Mouse (Mus musculus): Measurements from ENCODE around the gene Hist1h3g. TPM values are rescaled to one million over a fixed set of nuclear protein-coding genes. Genes with fewer than 3 reads are reported as not detected.

The Hist1h3g gene
- polyA plus RNA-seq, 1 experiment from 2014 or later: 5.3 TPM

DNA sequence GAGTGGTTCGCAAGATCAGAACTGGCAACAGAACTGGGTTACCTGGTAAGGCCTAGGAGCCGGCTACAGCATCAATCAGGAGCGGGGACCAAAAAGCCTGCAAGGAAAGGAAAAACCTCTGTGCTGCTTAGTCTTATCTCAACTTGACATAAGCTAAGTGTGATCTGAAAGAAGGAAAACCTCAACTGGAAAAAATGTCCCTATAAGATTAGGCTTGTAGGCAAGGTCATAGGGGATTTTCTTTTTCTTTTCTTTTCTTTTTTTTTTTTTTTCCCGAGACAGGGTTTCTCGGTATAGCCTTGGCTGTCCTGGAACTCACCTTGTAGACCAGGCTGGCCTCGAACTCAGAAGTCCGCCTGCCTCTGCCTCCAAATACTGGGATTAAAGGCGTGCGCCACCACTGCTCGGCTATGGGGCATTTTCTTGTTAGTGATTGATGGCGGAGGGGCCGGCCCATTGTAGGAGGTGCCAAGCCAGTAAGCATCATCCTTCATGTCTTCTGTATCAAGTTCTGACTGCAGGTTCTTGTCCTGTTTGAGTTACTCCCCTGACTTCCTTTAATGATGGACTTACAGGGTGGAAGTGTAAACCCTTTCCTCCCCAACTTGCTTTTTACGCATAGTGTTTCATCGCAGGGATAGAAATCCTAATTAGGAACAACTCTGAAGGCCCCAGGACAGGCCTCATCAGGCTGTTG, 28.3 kb upstream of the Hist1h3g start:
- 22% methylated on average over 14 of the region's 14 CpGs for WGBS
- H3K4me1 ChIP-seq (ENCODE audit: control insufficient read depth, insufficient read depth, low read length): peaks cover 9% of the 10 kb centered on the region
- no peak overlapping the region for H3K4me3 ChIP-seq (ENCODE audit: low read depth, low read length)
- DNase-seq (ENCODE audit: low spot score): no peak
- H3K4me2 ChIP-seq (ENCODE audit: low read length): no peak overlapping the region
- no peaks in the 10 kb centered on the region for H3K27me3 ChIP-seq (replicated peaks; ENCODE audit: control insufficient read depth, insufficient read depth, low read length)
- no peak overlapping the region for H3K9ac ChIP-seq (ENCODE audit: low read length)
- no peaks in the 10 kb centered on the region for H3K9me3 ChIP-seq (replicated peaks; ENCODE audit: control insufficient read depth, low read length)
- no peak overlapping the region for H3K27ac ChIP-seq (ENCODE audit: low read depth, low read length)
- H3K36me3 ChIP-seq (ENCODE audit: control insufficient read depth, insufficient read depth, low read length): no peaks in the 10 kb centered on the region
- no peak for ATAC-seq

GRCm38 (mm10) chr13:23510127-23510526, 25.1 kb upstream of the Hist1h3g start:
- Histone ChIP-seq H3K4me2 (ENCODE audit: low read length) (no peak overlapping the region), H3K27me3 (replicated peaks; ENCODE audit: control insufficient read depth, insufficient read depth, low read length) (no peaks in the 10 kb centered on the region), H3K27ac (ENCODE audit: low read depth, low read length) (no peak overlapping the region), H3K4me3 (ENCODE audit: low read depth, low read length) (no peak overlapping the region), H3K9ac (ENCODE audit: low read length) (no peak overlapping the region), H3K36me3 (ENCODE audit: control insufficient read depth, insufficient read depth, low read length) (no peaks in the 10 kb centered on the region), H3K9me3 (replicated peaks; ENCODE audit: control insufficient read depth, low read length) (no peaks in the 10 kb centered on the region), H3K4me1 (ENCODE audit: control insufficient read depth, insufficient read depth, low read length) (peaks cover 8% of the 10 kb centered on the region)
- ATAC-seq: no peak
- no peak for DNase-seq (ENCODE audit: low spot score)
- WGBS: 33% methylated on average over 1 of the region's 1 CpGs

DNA sequence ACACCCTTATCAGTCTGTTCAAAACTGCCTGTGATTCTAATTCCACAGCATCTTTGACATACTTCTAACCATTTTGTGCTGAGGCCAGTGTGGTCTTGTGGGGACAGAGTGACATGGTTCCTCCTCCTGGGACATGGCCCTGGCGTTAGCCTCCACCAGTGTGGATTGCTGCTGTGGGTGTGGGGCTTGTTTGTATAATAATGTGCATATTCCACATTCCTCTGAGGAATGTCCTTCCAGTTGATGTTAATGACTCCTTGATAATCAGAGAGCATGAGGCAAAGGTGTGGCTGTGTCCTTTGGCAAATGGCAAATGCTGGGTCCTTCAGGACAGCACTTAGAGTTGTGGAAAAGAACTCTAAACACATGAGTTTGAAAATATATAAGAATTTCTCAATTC, 21.7 kb upstream of the Hist1h3g start:
- WGBS: 89% methylated on average over 1 of the region's 1 CpGs
- no peaks in the 10 kb centered on the region for H3K36me3 ChIP-seq (ENCODE audit: control insufficient read depth, insufficient read depth, low read length)
- no peak overlapping the region for H3K27ac ChIP-seq (ENCODE audit: low read depth, low read length)
- H3K4me3 ChIP-seq (ENCODE audit: low read depth, low read length): no peak overlapping the region
- H3K9me3 ChIP-seq (replicated peaks; ENCODE audit: control insufficient read depth, low read length): no peaks in the 10 kb centered on the region
- H3K4me1 ChIP-seq (ENCODE audit: control insufficient read depth, insufficient read depth, low read length): no peaks in the 10 kb centered on the region
- DNase-seq (ENCODE audit: low spot score) (no peak), ATAC-seq (no peak)
- H3K4me2 ChIP-seq (ENCODE audit: low read length): no peak overlapping the region
- no peak overlapping the region for H3K9ac ChIP-seq (ENCODE audit: low read length)
- no peaks in the 10 kb centered on the region for H3K27me3 ChIP-seq (replicated peaks; ENCODE audit: control insufficient read depth, insufficient read depth, low read length)

GRCm38 (mm10) chr13:23515281-23515680, 19.9 kb upstream of the Hist1h3g start:
- no peak for DNase-seq (ENCODE audit: low spot score)
- 77% methylated on average over 5 of the region's 5 CpGs for WGBS

GRCm38 (mm10) chr13:23515826-23516620, 19.2 kb upstream of the Hist1h3g start:
- Histone ChIP-seq H3K36me3 (ENCODE audit: control insufficient read depth, insufficient read depth, low read length) (no peaks in the 10 kb centered on the region), H3K9me3 (replicated peaks; ENCODE audit: control insufficient read depth, low read length) (no peaks in the 10 kb centered on the region), H3K9ac (ENCODE audit: low read length) (peak overlapping the region; percentile 46; the same call in 1 of the 2 replicates), H3K4me1 (ENCODE audit: control insufficient read depth, insufficient read depth, low read length) (no peaks in the 10 kb centered on the region), H3K27me3 (replicated peaks; ENCODE audit: control insufficient read depth, insufficient read depth, low read length) (no peaks in the 10 kb centered on the region), H3K27ac (ENCODE audit: low read depth, low read length) (no peak overlapping the region), H3K4me2 (ENCODE audit: low read length) (peak overlapping the region; percentile 78), H3K4me3 (ENCODE audit: low read depth, low read length) (peak overlapping the region; percentile 43)
- no peak for DNase-seq (ENCODE audit: low spot score)
- no peak for ATAC-seq
- WGBS: 55% methylated on average over 15 of the region's 15 CpGs

More at GRCm38 (mm10) chr13:23515281-23515680, 19.9 kb upstream of the Hist1h3g start:
- Histone ChIP-seq H3K36me3 (ENCODE audit: control insufficient read depth, insufficient read depth, low read length) (no peaks in the 10 kb centered on the region), H3K27ac (ENCODE audit: low read depth, low read length) (no peak overlapping the region), H3K4me3 (ENCODE audit: low read depth, low read length) (no peak overlapping the region), H3K4me2 (ENCODE audit: low read length) (no peak overlapping the region), H3K9me3 (replicated peaks; ENCODE audit: control insufficient read depth, low read length) (no peaks in the 10 kb centered on the region), H3K4me1 (ENCODE audit: control insufficient read depth, insufficient read depth, low read length) (no peaks in the 10 kb centered on the region), H3K9ac (ENCODE audit: low read length) (no peak overlapping the region), H3K27me3 (replicated peaks; ENCODE audit: control insufficient read depth, insufficient read depth, low read length) (no peaks in the 10 kb centered on the region)
- ATAC-seq: no peak

- Histone ChIP-seq H3K4me3 (ENCODE audit: low read depth, low read length) (peak overlapping the region; percentile 43), H3K4me1 (ENCODE audit: control insufficient read depth, insufficient read depth, low read length) (no peaks in the 10 kb centered on the region), H3K4me2 (ENCODE audit: low read length) (peak overlapping the region; percentile 78), H3K27ac (ENCODE audit: low read depth, low read length) (no peak overlapping the region), H3K9ac (ENCODE audit: low read length) (peak overlapping the region; percentile 49; the same call in 1 of the 2 replicates), H3K36me3 (ENCODE audit: control insufficient read depth, insufficient read depth, low read length) (no peaks in the 10 kb centered on the region), H3K9me3 (replicated peaks; ENCODE audit: control insufficient read depth, low read length) (no peaks in the 10 kb centered on the region), H3K27me3 (replicated peaks; ENCODE audit: control insufficient read depth, insufficient read depth, low read length) (no peaks in the 10 kb centered on the region)
- DNase-seq (ENCODE audit: low spot score) (peak; percentile 89), ATAC-seq (peak; percentile 73)
- under 1% methylated on average over 19 of the region's 19 CpGs for WGBS
Measured at GRCm38 (mm10) chr13:23516822-23517602, 18.2 kb upstream of the Hist1h3g start.

GRCm38 (mm10) chr13:23517603-23518294, 17.5 kb upstream of the Hist1h3g start:
- H3K27ac ChIP-seq (ENCODE audit: low read depth, low read length): no peak overlapping the region
- H3K4me3 ChIP-seq (ENCODE audit: low read depth, low read length): peak overlapping the region; percentile 43
- peak overlapping the region; percentile 49; the same call in 1 of the 2 replicates for H3K9ac ChIP-seq (ENCODE audit: low read length)
- ATAC-seq: peak; percentile 91
- peak overlapping the region; percentile 78 for H3K4me2 ChIP-seq (ENCODE audit: low read length)
- no peaks in the 10 kb centered on the region for H3K9me3 ChIP-seq (replicated peaks; ENCODE audit: control insufficient read depth, low read length)
- no peaks in the 10 kb centered on the region for H3K4me1 ChIP-seq (ENCODE audit: control insufficient read depth, insufficient read depth, low read length)
- DNase-seq (ENCODE audit: low spot score): peak; percentile 91
- no peaks in the 10 kb centered on the region for H3K36me3 ChIP-seq (ENCODE audit: control insufficient read depth, insufficient read depth, low read length)
- under 1% methylated on average over 27 of the region's 27 CpGs for WGBS
- H3K27me3 ChIP-seq (replicated peaks; ENCODE audit: control insufficient read depth, insufficient read depth, low read length): no peaks in the 10 kb centered on the region

GRCm38 (mm10) chr13:23518295-23518603, 17.0 kb upstream of the Hist1h3g start:
- Histone ChIP-seq H3K4me1 (ENCODE audit: control insufficient read depth, insufficient read depth, low read length) (no peaks in the 10 kb centered on the region), H3K9ac (ENCODE audit: low read length) (0 out of 2 replicates have a peak overlapping the region, but pooled peaks have one; percentile 37), H3K27ac (ENCODE audit: low read depth, low read length) (no peak overlapping the region), H3K4me2 (ENCODE audit: low read length) (peak overlapping the region; percentile 78), H3K27me3 (replicated peaks; ENCODE audit: control insufficient read depth, insufficient read depth, low read length) (no peaks in the 10 kb centered on the region), H3K36me3 (ENCODE audit: control insufficient read depth, insufficient read depth, low read length) (no peaks in the 10 kb centered on the region), H3K9me3 (replicated peaks; ENCODE audit: control insufficient read depth, low read length) (no peaks in the 10 kb centered on the region), H3K4me3 (ENCODE audit: low read depth, low read length) (peak overlapping the region; percentile 43)
- DNase-seq (ENCODE audit: low spot score) (no peak), ATAC-seq (peak; percentile 4; the same call in 1 of the 2 replicates)
- WGBS: under 1% methylated on average over 6 of the region's 6 CpGs

Data from forebrain, embryonic 14.5 days (tissue).